Mouse (Mus musculus) ovary, adult 18-20 months (tissue): Measurements from ENCODE around the gene Zfp799.

Experiments
- DNase-seq: peaks from one replicate; pipeline ENCODE4 v3.0.0; 2022; ENCODE audit warnings: low spot score, mixed read lengths

Zfp799 gene

DNA sequence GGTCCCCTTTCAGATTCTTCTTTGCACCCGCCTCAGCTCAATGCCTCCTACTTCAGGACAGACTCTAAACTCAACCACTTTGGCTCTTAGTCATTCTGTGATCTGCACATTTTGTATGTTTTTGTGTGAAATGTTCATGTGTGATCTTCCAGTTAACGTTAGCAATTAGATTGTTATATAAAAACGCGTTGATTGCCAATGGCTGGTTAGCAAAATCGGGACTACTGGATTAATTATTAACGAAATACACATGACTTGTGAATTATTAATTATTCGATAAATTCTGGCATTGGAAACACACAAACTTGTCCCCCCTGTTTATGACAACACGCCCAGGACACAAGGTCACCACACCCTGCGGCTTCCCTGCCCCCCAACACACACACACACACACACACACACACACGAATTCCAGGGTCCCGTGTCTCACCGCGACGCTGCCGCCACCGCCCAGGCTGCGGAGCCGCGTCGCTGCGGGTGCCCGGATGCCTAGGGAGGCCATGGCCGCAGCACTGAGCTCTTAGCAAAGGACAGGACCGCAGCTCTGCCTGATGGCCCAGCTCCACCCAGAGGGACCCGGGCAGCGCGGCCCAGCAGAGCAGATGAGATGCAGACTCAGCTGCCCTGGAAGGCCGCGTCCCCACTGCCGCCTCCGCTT, 42.5 kb downstream of the Zfp799 start:
- peak; percentile 25 for DNase-seq

- no peak for DNase-seq
Observed at GRCm38 (mm10) chr17:32786944-32787343, 43.1 kb downstream of the Zfp799 start.

- no peak for DNase-seq
Observed at GRCm38 (mm10) chr17:32785656-32786055, 44.4 kb downstream of the Zfp799 start.

DNA sequence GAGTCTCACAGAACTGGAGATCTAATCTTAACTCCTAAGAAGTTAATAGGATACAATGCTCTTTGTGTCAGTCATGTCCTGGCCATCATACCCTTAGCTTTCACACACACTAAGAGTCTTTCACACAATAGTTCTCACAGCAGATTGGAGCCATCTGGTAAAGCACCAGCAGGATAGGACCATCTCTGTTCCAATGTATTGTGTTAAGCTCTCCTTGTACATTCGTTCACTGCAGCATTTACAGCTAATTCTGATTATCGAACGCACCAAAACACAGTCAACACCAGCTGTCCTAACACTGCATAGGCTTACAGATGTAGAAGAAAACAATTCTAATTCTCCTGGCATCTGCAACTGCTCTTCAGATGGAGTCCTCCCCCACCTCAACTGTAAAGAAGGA, 52.5 kb downstream of the Zfp799 start:
- DNase-seq, result no peak

DNA sequence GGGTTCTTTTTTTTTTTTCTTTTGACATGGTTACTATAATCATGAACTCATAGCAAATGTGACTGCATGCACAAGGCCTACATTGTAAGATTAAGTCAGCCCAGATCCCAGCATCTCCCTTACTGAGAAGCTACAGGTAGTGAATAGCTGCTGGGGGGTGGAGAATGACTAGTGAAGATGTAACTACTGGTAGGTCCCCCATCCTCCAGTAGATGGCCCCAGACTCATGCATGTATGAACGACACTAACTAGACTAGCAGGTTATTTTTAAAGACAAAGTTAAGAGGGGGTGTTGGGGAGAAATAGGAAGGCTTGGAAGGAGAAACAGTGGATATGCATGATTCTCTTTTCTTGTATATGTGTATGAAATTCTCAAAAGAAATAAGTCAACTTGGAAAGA, 58.8 kb downstream of the Zfp799 start:
- no peak for DNase-seq

GRCm38 (mm10) chr17:32766422-32766821, 63.6 kb downstream of the Zfp799 start:
- no peak for DNase-seq
